Mouse (Mus musculus): ENCODE data around the gene 2310057J18Rik.
"Not testable (repeated sequence)": the region's sequence is repeated elsewhere in the genome, so short reads cannot be mapped to it uniquely, and the experiment has no call there.

DNA sequence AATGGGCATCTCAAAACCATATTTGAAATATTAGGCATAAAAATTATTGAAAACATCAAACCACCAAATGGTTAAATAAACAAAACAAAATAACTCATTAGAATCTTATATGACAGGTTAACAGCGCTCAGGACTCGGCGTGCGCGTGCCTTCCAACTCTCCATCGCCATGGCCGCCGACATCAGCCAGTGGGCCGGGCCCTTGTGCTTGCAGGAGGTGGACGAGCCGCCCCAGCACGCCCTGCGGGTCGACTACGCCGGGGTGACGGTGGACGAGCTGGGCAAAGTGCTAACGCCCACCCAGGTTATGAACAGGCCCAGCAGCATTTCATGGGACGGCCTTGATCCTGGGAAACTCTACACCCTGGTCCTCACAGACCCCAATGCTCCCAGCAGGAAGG lies 43.9 kb upstream of the 2310057J18Rik start:
- TF ChIP-seq POLR2A (IDR thresholded peaks at IDR 0.05; ENCODE audit: extremely low read depth, insufficient read depth, low read length); CTCF (IDR thresholded peaks at IDR 0.05; ENCODE audit: low read depth, low read length): not testable (repeated sequence)

All from liver, adult 2 months (tissue).